Mouse (Mus musculus): ENCODE data around the gene Gata3. TPM values are rescaled to one million over a fixed set of nuclear protein-coding genes. Genes with fewer than 3 reads are reported as not detected.

The Gata3 gene
- polyA plus RNA-seq, 1 experiment from 2014 or later: 2.6 TPM

GRCm38 (mm10) chr2:9894836-9895593, 5.2 kb upstream of the Gata3 start:
- Histone ChIP-seq H3K4me3 (replicated peaks) (no peak overlapping the region), H3K36me3 (no peaks in the 10 kb centered on the region), H3K4me2 (replicated peaks) (no peak overlapping the region), H3K9me3 (no peaks in the 10 kb centered on the region), H3K27ac (no peak overlapping the region), H3K4me1 (replicated peaks) (no peaks in the 10 kb centered on the region), H3K27me3 (replicated peaks) (peaks cover 91% of the 10 kb centered on the region), H3K9ac (no peak overlapping the region)
- no peak for ATAC-seq
- WGBS: 2% methylated on average over 19 of the region's 19 CpGs

GRCm38 (mm10) chr2:9893272-9893953, 3.6 kb upstream of the Gata3 start:
- no peaks in the 10 kb centered on the region for H3K36me3 ChIP-seq
- no peak overlapping the region for H3K4me3 ChIP-seq (replicated peaks)
- H3K9ac ChIP-seq: no peak overlapping the region
- 2% methylated on average over 6 of the region's 6 CpGs for WGBS
- H3K27me3 ChIP-seq (replicated peaks): peaks cover 89% of the 10 kb centered on the region
- H3K4me2 ChIP-seq (replicated peaks): no peak overlapping the region
- peaks cover 6% of the 10 kb centered on the region for H3K4me1 ChIP-seq (replicated peaks)
- H3K27ac ChIP-seq: no peak overlapping the region
- no peak for ATAC-seq
- H3K9me3 ChIP-seq: no peaks in the 10 kb centered on the region

GRCm38 (mm10) chr2:9892541-9892940, 2.7 kb upstream of the Gata3 start:
- H3K4me1 ChIP-seq (replicated peaks): peaks cover 6% of the 10 kb centered on the region
- H3K36me3 ChIP-seq: no peaks in the 10 kb centered on the region
- no peak overlapping the region for H3K9ac ChIP-seq
- H3K4me2 ChIP-seq (replicated peaks): no peak overlapping the region
- H3K27ac ChIP-seq: no peak overlapping the region
- H3K4me3 ChIP-seq (replicated peaks): no peak overlapping the region
- no peaks in the 10 kb centered on the region for H3K9me3 ChIP-seq
- ATAC-seq: no peak
- peaks cover 87% of the 10 kb centered on the region for H3K27me3 ChIP-seq (replicated peaks)
- 4% methylated on average over 7 of the region's 7 CpGs for WGBS

GRCm38 (mm10) chr2:9890906-9891305, 1.1 kb upstream of the Gata3 start:
- Histone ChIP-seq H3K4me1 (replicated peaks) (peaks cover 6% of the 10 kb centered on the region), H3K9me3 (no peaks in the 10 kb centered on the region), H3K36me3 (no peaks in the 10 kb centered on the region), H3K27me3 (replicated peaks) (peaks cover 87% of the 10 kb centered on the region), H3K27ac (no peak overlapping the region), H3K4me2 (replicated peaks) (no peak overlapping the region), H3K9ac (no peak overlapping the region), H3K4me3 (replicated peaks) (no peak overlapping the region)
- no peak for ATAC-seq
- WGBS: 2% methylated on average over 5 of the region's 5 CpGs

GRCm38 (mm10) chr2:9890251-9890650, 417 bp upstream of the Gata3 start:
- 7% methylated on average over 8 of the region's 8 CpGs for WGBS
- Histone ChIP-seq H3K4me3 (replicated peaks) (no peak overlapping the region; the same call in 1 of the 2 replicates), H3K36me3 (no peaks in the 10 kb centered on the region), H3K27ac (no peak overlapping the region), H3K4me1 (replicated peaks) (peaks cover 6% of the 10 kb centered on the region), H3K9ac (no peak overlapping the region), H3K9me3 (no peaks in the 10 kb centered on the region), H3K27me3 (replicated peaks) (peaks cover 87% of the 10 kb centered on the region), H3K4me2 (replicated peaks) (no peak overlapping the region)
- no peak for ATAC-seq

- Histone ChIP-seq H3K9ac (no peak within 1 kb of the TSS), H3K27ac (no peak within 1 kb of the TSS), H3K4me1 (replicated peaks) (peaks cover 9% of the 10 kb centered on the region), H3K27me3 (replicated peaks) (peaks cover 87% of the 10 kb centered on the region), H3K4me2 (replicated peaks) (peak within 1 kb of the TSS; percentile 48), H3K4me3 (replicated peaks) (peak within 1 kb of the TSS; percentile 24; the same call in 1 of the 2 replicates), H3K9me3 (no peaks in the 10 kb centered on the region), H3K36me3 (no peaks in the 10 kb centered on the region)
- 1% methylated on average over 30 of the region's 30 CpGs for WGBS
- ATAC-seq: peak; percentile 85
These were observed 752 bp downstream of the Gata3 start, which contains the start of gene 9230102O04Rik for GRCm38 (mm10) chr2:9888913-9889650. 9230102O04Rik (minus strand) TSS chr2:9889540.

GRCm38 (mm10) chr2:9887636-9888035, 2.2 kb downstream of the Gata3 start:
- no peak for ATAC-seq
- H3K9ac ChIP-seq: no peak overlapping the region
- peaks cover 13% of the 10 kb centered on the region for H3K4me1 ChIP-seq (replicated peaks)
- WGBS: 0% methylated on average over 7 of the region's 7 CpGs
- peaks cover 86% of the 10 kb centered on the region for H3K27me3 ChIP-seq (replicated peaks)
- no peak overlapping the region for H3K4me3 ChIP-seq (replicated peaks)
- no peaks in the 10 kb centered on the region for H3K36me3 ChIP-seq
- H3K9me3 ChIP-seq: no peaks in the 10 kb centered on the region
- no peak overlapping the region for H3K27ac ChIP-seq
- no peak overlapping the region for H3K4me2 ChIP-seq (replicated peaks)

- Histone ChIP-seq H3K27me3 (replicated peaks) (peaks cover 86% of the 10 kb centered on the region), H3K9me3 (no peaks in the 10 kb centered on the region), H3K27ac (no peak overlapping the region), H3K9ac (no peak overlapping the region), H3K4me2 (replicated peaks) (no peak overlapping the region), H3K4me1 (replicated peaks) (peaks cover 19% of the 10 kb centered on the region), H3K4me3 (replicated peaks) (no peak overlapping the region), H3K36me3 (no peaks in the 10 kb centered on the region)
- WGBS: 4% methylated on average over 7 of the region's 7 CpGs
- ATAC-seq: no peak
These were observed 2.8 kb downstream of the Gata3 start for GRCm38 (mm10) chr2:9886921-9887610.

GRCm38 (mm10) chr2:9886031-9886430, 3.8 kb downstream of the Gata3 start:
- H3K9ac ChIP-seq: no peak overlapping the region
- H3K9me3 ChIP-seq: no peaks in the 10 kb centered on the region
- WGBS: 20% methylated on average over 3 of the region's 3 CpGs
- no peak overlapping the region for H3K4me2 ChIP-seq (replicated peaks)
- H3K27ac ChIP-seq: no peak overlapping the region
- no peak overlapping the region for H3K4me3 ChIP-seq (replicated peaks)
- ATAC-seq: no peak
- H3K4me1 ChIP-seq (replicated peaks): peaks cover 26% of the 10 kb centered on the region
- peaks cover 90% of the 10 kb centered on the region for H3K27me3 ChIP-seq (replicated peaks)
- no peaks in the 10 kb centered on the region for H3K36me3 ChIP-seq

GRCm38 (mm10) chr2:9885217-9885770, 4.5 kb downstream of the Gata3 start:
- H3K36me3 ChIP-seq: no peaks in the 10 kb centered on the region
- H3K4me2 ChIP-seq (replicated peaks): no peak overlapping the region
- no peak overlapping the region for H3K4me3 ChIP-seq (replicated peaks)
- peaks cover 90% of the 10 kb centered on the region for H3K27me3 ChIP-seq (replicated peaks)
- H3K27ac ChIP-seq: no peak overlapping the region
- no peak overlapping the region for H3K9ac ChIP-seq
- H3K4me1 ChIP-seq (replicated peaks): peaks cover 29% of the 10 kb centered on the region
- no peak for ATAC-seq
- no peaks in the 10 kb centered on the region for H3K9me3 ChIP-seq
- WGBS: 5% methylated on average over 14 of the region's 14 CpGs

- H3K27ac ChIP-seq: no peak overlapping the region
- no peak overlapping the region for H3K9ac ChIP-seq
- WGBS: 4% methylated on average over 15 of the region's 15 CpGs
- H3K4me3 ChIP-seq (replicated peaks): no peak overlapping the region
- H3K27me3 ChIP-seq (replicated peaks): peaks cover 88% of the 10 kb centered on the region
- H3K36me3 ChIP-seq: no peaks in the 10 kb centered on the region
- no peaks in the 10 kb centered on the region for H3K9me3 ChIP-seq
- ATAC-seq: no peak
- H3K4me2 ChIP-seq (replicated peaks): peak overlapping the region; percentile 19; the same call in 1 of the 2 replicates
- H3K4me1 ChIP-seq (replicated peaks): peaks cover 31% of the 10 kb centered on the region
These were observed 5.2 kb downstream of the Gata3 start for GRCm38 (mm10) chr2:9884533-9885216.
